Mouse (Mus musculus): Measurements from ENCODE around the gene Atp23.
A peak's percentile ranks its signal among the peaks of the same experiment; 100 is the strongest.

Atp23 gene

GRCm38 (mm10) chr10:126900821-126901487, at the start of gene Atp23:
Gene Atp23 (minus strand): TSS chr10:126901355.
- DNase-seq (ENCODE audit: low read depth), result peak; percentile 91

DNA sequence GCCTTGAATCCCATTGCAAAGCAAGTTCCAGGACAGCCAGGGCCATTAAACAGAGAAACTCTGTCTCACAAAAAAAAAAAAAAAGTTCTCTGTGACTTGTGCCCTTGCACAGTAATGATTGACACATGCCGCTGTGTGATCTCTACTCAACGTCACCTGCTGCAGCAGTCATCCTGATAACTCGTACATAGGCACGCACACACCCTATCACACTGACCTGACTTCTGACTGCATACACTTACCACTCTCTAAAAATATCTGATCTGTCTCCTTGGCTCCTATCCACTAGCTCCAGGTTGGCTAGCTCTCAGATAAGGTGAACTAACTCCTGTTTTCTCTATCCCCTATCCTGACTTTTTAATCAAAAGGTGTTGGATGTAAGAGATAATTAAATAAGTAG, 49.4 kb upstream of the Atp23 start:
- no peak for DNase-seq (ENCODE audit: low read depth)

GRCm38 (mm10) chr10:126949824-126950223, 48.7 kb upstream of the Atp23 start:
- no peak for DNase-seq (ENCODE audit: low read depth)

- no peak for DNase-seq (ENCODE audit: low read depth)
These were observed 44.4 kb upstream of the Atp23 start for GRCm38 (mm10) chr10:126945531-126945930.

- DNase-seq (ENCODE audit: low read depth), result no peak
These were observed 39.8 kb upstream of the Atp23 start for GRCm38 (mm10) chr10:126940949-126941348.

- no peak for DNase-seq (ENCODE audit: low read depth)
These were observed 34.6 kb upstream of the Atp23 start for GRCm38 (mm10) chr10:126935556-126936381.

- DNase-seq (ENCODE audit: low read depth), result no peak
These were observed 34.0 kb upstream of the Atp23 start for GRCm38 (mm10) chr10:126935121-126935520.

DNA sequence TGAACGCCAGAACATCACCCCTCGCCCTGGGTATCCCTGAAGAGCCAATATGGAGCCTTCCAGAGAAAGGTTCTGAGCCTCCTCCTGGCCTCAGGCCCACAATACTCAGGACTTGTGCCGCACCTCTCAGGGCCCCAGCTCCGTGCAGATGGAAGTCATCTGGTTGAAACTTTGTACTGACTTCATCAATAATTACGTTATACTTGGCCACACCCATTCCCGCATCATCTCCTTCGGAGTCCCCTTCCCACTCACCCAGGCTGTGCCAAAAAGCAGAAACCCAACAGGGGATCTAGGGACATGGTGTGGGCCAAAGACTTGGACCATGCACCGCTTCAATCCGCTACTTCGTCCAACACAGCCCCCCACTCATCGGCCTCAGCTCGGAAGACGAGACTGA, 33.4 kb upstream of the Atp23 start:
- no peak for DNase-seq (ENCODE audit: low read depth)

- DNase-seq (ENCODE audit: low read depth), result no peak
These were observed 30.6 kb upstream of the Atp23 start for GRCm38 (mm10) chr10:126931760-126932139.

DNA sequence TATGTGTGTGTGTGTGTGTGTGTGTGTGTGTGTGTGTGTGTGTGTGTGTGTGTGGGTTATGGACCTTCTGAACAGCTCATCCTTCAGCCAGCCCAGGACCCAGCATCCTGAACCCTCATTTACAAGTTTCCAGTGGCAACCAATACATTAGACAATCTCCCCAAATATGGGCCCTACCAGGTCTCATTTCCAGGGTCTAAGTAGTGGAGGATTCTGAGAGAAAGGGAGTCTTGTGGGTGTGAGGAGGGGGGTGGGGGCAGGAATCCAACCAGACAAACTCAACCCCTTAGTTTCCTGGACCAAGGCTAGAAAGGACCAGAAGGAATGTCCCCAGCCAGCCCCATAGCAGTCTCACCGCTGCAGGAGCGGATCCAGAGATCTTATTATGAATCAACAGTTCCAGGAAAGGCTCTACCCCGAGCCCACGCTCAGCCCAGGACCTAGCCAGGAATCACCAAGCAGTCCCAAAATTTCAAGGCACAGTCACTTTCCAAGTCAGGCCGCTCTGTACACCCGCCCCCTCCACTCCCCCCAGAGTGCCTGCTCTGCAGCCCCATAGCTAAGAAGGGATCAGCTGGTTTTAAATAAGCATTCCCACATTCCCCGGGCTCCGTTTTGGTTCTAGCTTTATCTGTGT, 30.1 kb upstream of the Atp23 start:
- DNase-seq (ENCODE audit: low read depth), result no peak

DNA sequence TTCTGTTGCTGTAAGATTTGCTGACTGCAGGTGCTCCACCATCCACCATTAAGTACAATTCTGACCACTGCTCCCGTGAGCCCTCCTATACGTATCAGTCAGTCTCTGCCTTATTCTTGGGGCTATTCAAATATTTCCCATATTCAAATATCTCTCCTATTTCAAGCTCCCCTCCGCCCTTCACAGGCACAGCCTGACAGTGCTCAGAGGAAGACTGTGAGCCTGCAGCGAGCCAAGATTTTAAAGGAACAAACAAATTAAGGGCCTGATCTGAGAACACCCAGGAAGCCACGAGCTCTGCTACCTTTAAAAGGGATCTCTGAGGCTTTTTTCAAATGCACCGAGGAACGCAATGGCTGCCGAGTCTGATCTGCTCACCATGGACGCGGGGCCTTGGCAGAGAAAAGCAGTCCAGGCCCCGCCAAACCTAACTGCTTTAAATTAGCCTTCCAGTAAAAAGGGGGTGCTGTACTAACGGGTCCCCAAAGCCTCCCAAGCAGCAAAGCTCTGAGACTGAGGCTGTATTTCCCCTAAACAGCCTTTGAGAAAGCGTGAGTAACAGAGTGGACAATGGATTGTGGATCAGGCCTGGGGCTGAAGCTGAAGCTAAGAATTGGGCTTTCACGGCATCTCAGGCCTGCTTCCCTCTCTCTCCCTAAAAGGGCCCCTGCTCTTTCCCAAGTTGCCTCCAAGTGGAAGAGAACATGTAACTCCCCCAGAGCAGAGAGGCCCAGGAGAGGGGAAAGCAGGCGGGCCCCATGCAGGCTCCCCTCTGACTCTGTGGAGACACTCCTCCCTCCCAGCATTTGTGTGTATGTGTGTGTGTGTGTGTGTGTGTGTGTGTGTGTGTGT, 29.3 kb upstream of the Atp23 start:
- DNase-seq (ENCODE audit: low read depth), result no peak

GRCm38 (mm10) chr10:126929543-126929942, 28.4 kb upstream of the Atp23 start:
- DNase-seq (ENCODE audit: low read depth), result no peak

DNA sequence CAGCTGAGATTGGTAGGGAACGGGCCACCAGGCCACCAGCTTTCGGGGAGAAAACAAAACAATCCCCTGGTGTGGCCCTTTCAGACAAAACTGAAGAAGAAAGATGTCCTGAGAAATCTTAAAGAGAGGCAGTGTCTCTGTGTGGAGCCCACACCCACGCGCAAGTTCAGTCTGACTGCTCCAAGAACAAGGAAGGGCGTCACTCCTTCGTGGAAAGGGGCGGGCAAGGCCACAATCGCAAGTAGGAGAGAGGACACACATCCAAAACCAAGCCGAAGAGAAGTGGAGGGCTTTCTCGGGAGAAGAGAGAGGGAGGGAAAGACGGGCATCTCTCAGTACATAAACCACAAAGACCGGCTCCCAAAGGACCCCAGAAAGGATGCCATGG, 27.7 kb upstream of the Atp23 start:
- no peak for DNase-seq (ENCODE audit: low read depth)

DNA sequence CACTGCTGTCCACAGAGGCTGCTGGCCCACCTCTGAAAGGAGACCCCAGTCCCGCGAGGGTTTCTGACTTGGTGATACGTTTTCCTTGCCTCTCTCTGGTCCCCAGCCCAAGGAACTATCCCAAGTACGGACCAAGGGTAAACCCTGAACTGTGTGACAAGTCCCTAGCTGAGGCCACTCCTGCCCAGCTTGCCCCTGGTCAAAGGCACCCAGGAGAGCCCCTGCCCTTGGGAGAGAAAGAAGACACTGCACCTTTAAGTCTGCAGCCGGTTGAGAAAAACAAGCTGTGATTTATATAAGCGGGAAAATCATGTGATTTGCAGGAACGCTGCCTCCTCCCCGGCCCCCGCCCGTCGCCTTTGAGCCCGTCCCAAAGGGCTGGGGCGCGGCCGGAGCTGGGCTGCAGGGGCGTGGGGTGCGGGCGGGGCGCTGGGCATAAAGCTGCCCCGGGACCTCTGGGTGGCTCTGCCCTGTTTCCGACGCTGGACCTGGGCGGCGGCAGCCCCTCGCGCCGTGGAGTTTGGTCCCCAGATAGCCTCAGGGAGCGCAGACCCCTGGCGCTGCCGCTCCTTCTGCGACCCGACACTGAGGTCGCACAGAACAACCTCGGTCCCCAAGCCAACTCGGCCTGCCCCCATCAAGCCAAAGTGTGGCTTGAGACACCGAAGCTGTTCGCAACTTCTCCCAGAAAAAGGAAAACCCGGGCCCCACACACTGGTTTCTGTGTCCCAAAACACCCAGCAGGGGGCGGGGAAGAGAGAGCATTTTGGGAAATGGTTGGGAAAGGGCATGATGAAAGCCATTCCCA, 27.1 kb upstream of the Atp23 start:
- no peak for DNase-seq (ENCODE audit: low read depth)

DNA sequence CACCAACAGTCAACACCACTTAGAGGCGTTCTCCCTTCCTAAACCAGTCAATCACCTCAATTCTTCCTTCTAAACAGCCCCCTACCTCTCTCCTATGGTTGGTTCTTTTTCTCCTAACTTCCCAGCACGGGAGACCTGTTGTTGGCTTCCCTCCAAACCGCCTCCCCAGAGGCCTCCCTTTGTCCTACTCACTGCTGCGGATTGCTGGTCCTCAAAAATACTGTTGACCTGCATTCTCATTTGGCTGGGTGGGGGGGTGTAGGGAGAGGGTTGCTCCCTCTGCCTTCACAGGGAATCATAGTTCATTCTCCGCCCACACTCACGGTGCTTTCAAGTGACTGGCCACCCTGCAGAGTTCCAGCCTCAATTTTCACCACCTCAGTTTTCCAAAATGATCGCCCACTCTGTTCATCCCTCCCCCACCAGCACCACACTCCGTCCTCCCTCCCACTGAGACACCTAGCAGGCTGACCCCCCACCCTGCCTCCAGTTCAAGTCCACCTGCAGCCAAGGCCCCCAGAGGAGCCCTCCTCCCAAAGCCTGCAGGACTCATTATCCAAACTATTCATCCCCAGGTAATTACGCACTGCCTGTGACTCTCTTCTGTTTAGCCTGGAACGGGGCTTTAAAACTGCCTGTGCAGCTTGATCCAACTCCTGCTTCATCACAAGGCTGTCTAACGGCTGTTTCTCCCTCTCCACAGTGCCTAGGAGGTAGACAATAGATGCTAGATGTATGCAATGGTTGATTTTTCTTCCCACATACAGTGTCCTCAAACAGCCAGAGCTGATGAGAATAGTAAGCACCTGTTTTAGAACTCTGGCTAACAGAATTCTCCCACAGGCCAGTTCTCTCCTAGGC, 26.2 kb upstream of the Atp23 start:
- DNase-seq (ENCODE audit: low read depth), result no peak

GRCm38 (mm10) chr10:126925391-126925790, 24.2 kb upstream of the Atp23 start:
- no peak for DNase-seq (ENCODE audit: low read depth)

DNA sequence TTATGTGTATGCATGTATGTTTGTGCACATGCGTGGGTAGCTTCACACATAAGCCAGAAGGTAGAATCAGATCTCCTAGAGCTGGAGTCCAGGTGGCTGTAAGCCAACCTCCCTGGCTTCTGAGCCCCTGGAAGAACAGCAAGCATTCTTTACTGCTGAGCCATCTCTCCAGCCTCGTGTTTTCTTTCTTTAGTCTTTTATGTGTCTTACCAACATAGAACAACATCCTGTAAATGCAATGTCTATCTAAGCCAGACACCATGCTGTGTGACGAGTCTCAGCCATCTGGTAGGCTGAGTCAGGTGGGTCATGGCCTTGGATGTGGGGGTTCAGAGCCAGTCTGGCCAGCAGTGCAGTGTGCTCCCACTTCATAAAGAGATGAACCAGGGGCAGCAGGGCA, 22.9 kb upstream of the Atp23 start:
- no peak for DNase-seq (ENCODE audit: low read depth)

- DNase-seq (ENCODE audit: low read depth), result peak; percentile 53
These were observed 19.1 kb upstream of the Atp23 start for GRCm38 (mm10) chr10:126920220-126920619.

DNA sequence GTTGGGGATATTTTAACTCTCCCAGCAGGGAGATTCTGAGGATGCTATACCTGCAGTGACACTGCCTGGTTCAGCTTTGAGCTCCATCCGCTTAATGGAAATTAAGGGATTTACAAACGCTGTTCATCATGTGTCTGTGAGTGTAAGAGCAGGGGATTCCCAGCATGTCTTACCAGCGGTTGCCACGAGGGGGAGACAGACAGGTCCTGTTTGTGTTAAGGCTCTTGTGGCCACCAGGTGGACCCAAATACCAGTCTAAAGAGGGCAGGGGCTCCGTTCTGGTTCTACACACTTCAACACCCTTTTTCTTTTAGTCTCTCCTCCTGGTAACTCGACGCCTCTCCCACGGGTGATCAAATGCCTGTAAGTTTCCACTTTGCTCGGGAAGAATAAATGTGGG, 17.9 kb upstream of the Atp23 start:
- DNase-seq (ENCODE audit: low read depth), result peak; percentile 97

GRCm38 (mm10) chr10:126914288-126914687, 13.1 kb upstream of the Atp23 start:
- no peak for DNase-seq (ENCODE audit: low read depth)

Data from induced T-regulatory cell, adult 2 months (primary cell).